Mouse (Mus musculus) liver, adult 2 months (tissue): ENCODE data around the gene Klhl22. TPM values are rescaled to one million over a fixed set of nuclear protein-coding genes. Genes with fewer than 3 reads are reported as not detected.

ENCODE experiments used
- DNase-seq: peaks from one replicate; pipeline ENCODE4 v3.0.0-alpha.2; 2011; ENCODE audit warnings: low read depth, low spot score; ENCODE audit errors: extremely low read depth
- H3K27ac ChIP-seq: fragments of 200-500 bp; replicated peaks from 2 replicates; pipeline ENCODE4 v1.5.1; 2012; ENCODE audit warnings: low read depth, mild to moderate bottlenecking, control low read depth, inconsistent platforms, low read length; ENCODE audit not compliant: insufficient read depth
- H3K27me3 ChIP-seq: fragments of 200-500 bp; 2 replicates; pipeline ENCODE4 v1.6.1; 2012; ENCODE audit warnings: mild to moderate bottlenecking, moderate library complexity, low read length, inconsistent platforms; ENCODE audit not compliant: control insufficient read depth, insufficient read depth
- H3K36me3 ChIP-seq: fragments of 200-500 bp; 2 replicates; pipeline ENCODE4 v1.6.1; 2012; ENCODE audit warnings: low read length, inconsistent platforms; ENCODE audit not compliant: control insufficient read depth, insufficient read depth
- H3K4me1 ChIP-seq: fragments of 200-500 bp; 2 replicates; pipeline ENCODE4 v1.6.1; 2011; ENCODE audit warnings: low read length; ENCODE audit not compliant: control insufficient read depth, insufficient read depth
- H3K4me3 ChIP-seq: fragments of 200-500 bp; 2 replicates; pipeline ENCODE4 v1.5.1; 2011; ENCODE audit warnings: low read depth, mild to moderate bottlenecking, control low read depth, low read length, moderate library complexity; ENCODE audit not compliant: insufficient read depth
- H3K79me2 ChIP-seq: fragments of 200-500 bp; 2 replicates; pipeline ENCODE4 v1.6.1; 2012; ENCODE audit warnings: inconsistent platforms, mild to moderate bottlenecking, low read length, moderate library complexity; ENCODE audit not compliant: control insufficient read depth, insufficient read depth
- H3K9ac ChIP-seq: fragments of 200-500 bp; 2 replicates; pipeline ENCODE4 v1.6.1; 2012; ENCODE audit warnings: low read depth, mild to moderate bottlenecking, control low read depth, inconsistent platforms, low read length
- CTCF ChIP-seq: fragments of 200-500 bp; IDR thresholded peaks from 2 replicates; pipeline ENCODE4 v1.5.1; 2011; ENCODE audit warnings: low read depth, low read length, control low read depth
- POLR2A ChIP-seq: fragments of 200-500 bp; IDR thresholded peaks from 2 replicates; pipeline ENCODE4 v1.6.1; 2011; ENCODE audit warnings: low read length, control low read depth; ENCODE audit not compliant: insufficient read depth; ENCODE audit errors: extremely low read depth
- WGBS: fragments of 180-500 bp; shearing (Covaris S2); methylation state at CpG from one replicate; pipeline ENCODE4 v1.1.7; 2018; 5-methylcytosine and 5-hydroxymethylcytosine counted together
- polyA plus RNA-seq: library from polyadenylated mRNA; depleted of rRNA; stranded (reverse); fragments of >200 nt; gene quantifications from 2 replicates; pipeline ENCODE4 v1.2.3, GENCODE M21; 2012
- total RNA-seq: library from RNA; depleted of rRNA; stranded (reverse); fragments of >200 nt; gene quantifications from 2 replicates; pipeline ENCODE4 v1.2.3, GENCODE M21; 2014

Klhl22 gene
- total and polyA plus RNA-seq, 2 experiments: 10.2 to 28.2 TPM

DNA sequence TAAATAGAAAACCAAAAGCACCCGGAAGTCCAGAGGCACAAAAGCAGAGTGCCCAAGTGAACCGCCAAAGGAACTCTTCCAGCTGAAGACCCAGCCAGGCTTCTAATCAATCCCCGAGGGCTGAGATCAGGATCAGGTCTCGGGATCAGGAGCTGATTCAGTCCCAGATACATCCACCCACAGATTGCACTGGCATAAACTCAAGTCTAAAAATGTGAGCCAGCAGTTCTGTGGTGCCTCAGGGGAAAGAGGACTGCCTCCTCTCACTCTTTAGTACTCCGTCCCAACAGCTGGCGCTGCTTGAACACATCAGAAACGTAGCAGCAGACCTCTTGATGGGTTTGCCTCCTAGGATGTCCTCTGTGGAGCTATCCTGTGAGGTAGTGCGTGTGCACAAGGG, 57.1 kb downstream of the Klhl22 start:
- Histone ChIP-seq H3K27me3 (no peaks in the 10 kb centered on the region), H3K36me3 (no peaks in the 10 kb centered on the region), H3K4me3 (no peak overlapping the region), H3K4me1 (peaks cover 7% of the 10 kb centered on the region; the same call in 1 of the 2 replicates), H3K9ac (no peak overlapping the region), H3K79me2 (no peaks in the 10 kb centered on the region), H3K27ac (no peak overlapping the region)
- no peak for DNase-seq
- TF ChIP-seq CTCF (no peak), POLR2A (no peak)
- 92% methylated on average over 8 of the region's 8 CpGs for WGBS

DNA sequence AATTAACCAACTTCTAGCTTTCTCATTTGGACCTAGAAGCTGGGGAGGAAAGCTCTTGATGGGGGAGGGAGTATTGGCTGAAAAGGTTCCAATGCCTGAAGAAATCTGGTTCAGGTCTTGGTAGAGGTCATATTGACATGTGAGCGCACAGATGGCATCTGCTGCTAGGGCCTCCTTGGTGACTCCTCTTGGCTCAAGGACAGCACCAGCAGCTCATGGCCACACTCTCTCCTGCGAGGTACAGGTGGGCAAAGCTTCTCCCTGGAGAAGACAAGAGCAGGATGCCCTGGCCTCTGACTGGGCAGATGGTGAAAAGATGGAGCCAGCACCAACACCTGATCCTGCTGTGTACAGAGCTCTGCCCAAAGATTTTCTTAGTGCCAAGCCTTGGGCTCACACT, 67.1 kb downstream of the Klhl22 start:
- WGBS: 79% methylated on average over 2 of the region's 2 CpGs
- Histone ChIP-seq H3K27ac (no peak overlapping the region), H3K79me2 (no peaks in the 10 kb centered on the region), H3K4me3 (no peak overlapping the region), H3K36me3 (no peaks in the 10 kb centered on the region), H3K27me3 (0 out of 2 replicates have a peak, but pooled peaks cover 3% of the 10 kb centered on the region), H3K9ac (no peak overlapping the region), H3K4me1 (no peaks in the 10 kb centered on the region)
- DNase-seq: no peak
- no peak for TF ChIP-seq CTCF
- no peak for TF ChIP-seq POLR2A

DNA sequence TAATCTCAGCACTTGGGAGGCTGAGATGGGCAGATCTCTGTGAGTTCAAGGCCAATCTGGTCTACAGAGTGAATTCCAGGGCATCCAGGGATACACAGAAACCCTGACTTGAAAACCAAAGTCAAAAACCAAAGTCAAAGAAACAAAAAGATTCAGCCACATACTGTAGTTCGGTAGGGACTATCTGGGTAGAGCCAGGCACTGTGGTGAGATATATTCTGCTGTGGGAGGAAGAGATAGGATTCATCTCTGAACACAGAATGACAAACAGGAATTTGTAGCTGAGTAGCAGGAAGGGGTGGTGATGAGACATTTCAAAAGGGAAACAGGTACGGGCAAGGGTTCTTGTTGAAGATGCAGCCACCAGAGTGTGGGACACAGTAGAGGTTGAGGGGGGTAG, 68.8 kb downstream of the Klhl22 start:
- no peak overlapping the region for H3K27ac ChIP-seq
- no peak overlapping the region for H3K4me3 ChIP-seq
- H3K9ac ChIP-seq: no peak overlapping the region
- 82% methylated on average over 2 of the region's 2 CpGs for WGBS
- TF ChIP-seq POLR2A (no peak), CTCF (no peak)
- no peaks in the 10 kb centered on the region for H3K4me1 ChIP-seq
- no peak for DNase-seq
- no peaks in the 10 kb centered on the region for H3K79me2 ChIP-seq
- no peaks in the 10 kb centered on the region for H3K36me3 ChIP-seq
- peaks cover 5% of the 10 kb centered on the region for H3K27me3 ChIP-seq

DNA sequence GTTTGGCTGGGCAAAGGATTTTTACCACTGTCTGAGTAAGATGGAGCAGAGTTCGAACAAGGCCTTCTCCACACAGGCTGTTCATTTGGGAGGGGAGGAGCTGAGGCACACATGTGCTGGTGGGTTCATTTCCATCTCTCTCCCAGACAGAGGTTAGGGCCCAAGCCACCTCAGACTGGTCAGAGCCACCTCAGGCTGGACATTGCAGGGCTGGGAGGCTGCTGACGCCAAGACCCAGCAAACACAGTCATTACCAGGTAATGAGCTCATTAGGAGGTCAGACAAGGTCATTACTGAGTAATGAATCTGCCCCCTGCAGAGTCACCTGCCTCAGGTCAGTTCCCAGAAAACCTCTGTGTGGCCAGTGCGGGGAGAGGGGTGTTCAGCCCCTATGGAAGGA, 69.4 kb downstream of the Klhl22 start:
- peaks cover 9% of the 10 kb centered on the region for H3K27me3 ChIP-seq
- H3K36me3 ChIP-seq: no peaks in the 10 kb centered on the region
- no peak overlapping the region for H3K9ac ChIP-seq
- H3K79me2 ChIP-seq: no peaks in the 10 kb centered on the region
- 93% methylated on average over 3 of the region's 3 CpGs for WGBS
- no peaks in the 10 kb centered on the region for H3K4me1 ChIP-seq
- no peak overlapping the region for H3K27ac ChIP-seq
- DNase-seq: no peak
- no peak overlapping the region for H3K4me3 ChIP-seq
- no peak for TF ChIP-seq POLR2A
- no peak for TF ChIP-seq CTCF

DNA sequence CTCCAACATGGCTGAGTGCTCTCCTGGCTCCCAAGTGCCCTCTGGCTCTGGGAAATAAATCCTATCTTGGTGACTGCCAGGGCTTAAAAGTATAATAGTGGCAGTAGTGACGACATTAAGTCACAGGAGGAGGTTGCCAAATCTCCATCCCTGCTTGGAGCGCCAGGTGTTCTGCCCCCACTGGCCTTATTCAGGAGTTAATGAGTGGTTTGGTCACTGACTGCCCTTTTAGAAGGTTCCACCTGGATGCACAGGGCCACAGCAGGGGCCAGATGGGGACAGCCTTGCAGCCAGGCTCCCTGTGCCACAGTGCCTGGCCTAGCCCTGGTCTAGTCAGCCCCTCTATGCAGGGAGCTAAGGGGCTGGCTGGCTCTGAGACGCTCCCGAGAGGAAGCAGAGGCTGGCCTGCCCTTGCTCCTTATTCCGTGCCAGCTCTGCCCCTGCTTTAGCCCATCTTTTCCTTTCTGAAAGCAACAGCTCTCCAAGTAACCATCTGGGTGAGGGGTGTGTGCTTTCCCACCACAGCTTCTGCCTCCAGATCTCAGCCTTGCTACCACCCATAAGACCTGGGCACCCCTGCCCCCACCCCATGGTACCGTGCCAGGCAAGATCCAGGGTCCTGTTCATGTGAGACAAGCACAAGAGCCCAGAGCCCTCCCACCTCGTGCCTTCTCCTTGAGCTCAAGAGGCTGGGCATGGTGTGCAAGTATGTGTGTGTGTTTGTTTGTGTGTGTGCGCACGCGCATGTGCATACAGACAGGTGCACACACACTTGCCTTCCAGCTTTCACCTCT, 71.2 kb downstream of the Klhl22 start:
- no peaks in the 10 kb centered on the region for H3K79me2 ChIP-seq
- DNase-seq: no peak
- no peaks in the 10 kb centered on the region for H3K36me3 ChIP-seq
- peaks cover 15% of the 10 kb centered on the region for H3K27me3 ChIP-seq
- H3K27ac ChIP-seq: no peak overlapping the region
- no peak overlapping the region for H3K4me3 ChIP-seq
- no peaks in the 10 kb centered on the region for H3K4me1 ChIP-seq
- 70% methylated on average over 10 of the region's 10 CpGs for WGBS
- no peak overlapping the region for H3K9ac ChIP-seq
- TF ChIP-seq CTCF: no peak
- no peak for TF ChIP-seq POLR2A

DNA sequence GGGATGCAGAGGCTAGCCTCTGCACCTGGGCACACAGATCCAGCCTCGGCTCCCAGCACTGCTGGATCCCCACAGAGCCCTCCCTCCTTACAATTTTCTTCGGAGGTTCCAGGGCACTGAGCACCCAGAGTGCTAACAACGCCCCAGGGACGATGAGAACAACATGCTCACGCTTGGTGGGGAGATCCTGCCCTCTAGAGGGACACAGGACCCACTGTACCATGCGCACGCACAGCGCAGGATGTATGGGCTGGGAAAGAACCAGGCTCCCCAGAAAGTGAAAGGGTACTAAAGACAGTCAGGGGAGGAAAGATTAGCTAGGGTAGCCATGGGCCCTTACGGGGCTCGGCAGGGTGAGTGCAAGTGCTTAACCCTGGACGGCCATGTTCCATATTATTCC, 72.4 kb downstream of the Klhl22 start:
- no peak for DNase-seq
- H3K9ac ChIP-seq: no peak overlapping the region
- no peak overlapping the region for H3K27ac ChIP-seq
- H3K4me1 ChIP-seq: no peaks in the 10 kb centered on the region
- 15% methylated on average over 11 of the region's 11 CpGs for WGBS
- H3K27me3 ChIP-seq: peaks cover 18% of the 10 kb centered on the region
- TF ChIP-seq CTCF (no peak), POLR2A (no peak)
- H3K79me2 ChIP-seq: no peaks in the 10 kb centered on the region
- H3K4me3 ChIP-seq: no peak overlapping the region
- H3K36me3 ChIP-seq: no peaks in the 10 kb centered on the region
